Mouse (Mus musculus) myocyte (in vitro differentiated cells): Measurements from ENCODE around the gene Wdr61. TPM values are rescaled to one million over a fixed set of nuclear protein-coding genes. Genes with fewer than 3 reads are reported as not detected.

Experiments used
- H3K27me3 ChIP-seq: one replicate; pipeline ENCODE4 v1.6.1; 2011; ENCODE audit not compliant: control insufficient read depth, insufficient read depth, insufficient read length
- H3K36me3 ChIP-seq: one replicate; pipeline ENCODE4 v1.6.1; 2011; ENCODE audit not compliant: control insufficient read depth, insufficient read depth
- H3K4me2 ChIP-seq: one replicate; pipeline ENCODE4 v1.6.1; 2011; ENCODE audit warnings: low read depth, control low read depth
- H3K4me3 ChIP-seq: one replicate; pipeline ENCODE4 v1.5.1; 2011; ENCODE audit warnings: mild to moderate bottlenecking, control low read depth, moderate library complexity
- H3K79me2 ChIP-seq: one replicate; pipeline ENCODE4 v1.6.1; 2011; ENCODE audit not compliant: control insufficient read depth, insufficient read depth
- H3ac ChIP-seq: one replicate; pipeline ENCODE4 v1.6.1; 2011; ENCODE audit not compliant: control insufficient read depth, insufficient read length
- CEBPB ChIP-seq: IDR thresholded peaks from 2 replicates; pipeline ENCODE4 v1.6.1; 2011; ENCODE audit warnings: mild to moderate bottlenecking, moderate library complexity; ENCODE audit not compliant: poor library complexity, insufficient read depth, severe bottlenecking
- E2F4 ChIP-seq: IDR thresholded peaks from one replicate; pipeline ENCODE4 v1.6.1; 2011; ENCODE audit warnings: mild to moderate bottlenecking, control low read depth, moderate library complexity; ENCODE audit not compliant: insufficient read depth
- MAX ChIP-seq: IDR thresholded peaks from one replicate; pipeline ENCODE4 v1.6.1; 2011; ENCODE audit warnings: low read depth, mild to moderate bottlenecking, control low read depth
- MYOD1 ChIP-seq, 3 experiments: IDR thresholded peaks; one replicate each; pipeline ENCODE4 v1.6.1; 2011; ENCODE audit warnings: control low read depth in 2 of 3, low read depth in 2 of 3, mild to moderate bottlenecking in 2 of 3, moderate library complexity in 1 of 3; ENCODE audit not compliant: insufficient read length in 2 of 3, control insufficient read depth in 1 of 3
- MYOG ChIP-seq, 3 experiments: IDR thresholded peaks; one replicate each; pipeline ENCODE4 v1.6.1; 2011; ENCODE audit warnings: control low read depth in 2 of 3, low read depth in 2 of 3, mild to moderate bottlenecking in 2 of 3; ENCODE audit not compliant: insufficient read length in 2 of 3, control insufficient read depth in 1 of 3, insufficient read depth in 1 of 3
- POLR2A ChIP-seq: IDR thresholded peaks from one replicate; pipeline ENCODE4 v1.6.1; 2011; ENCODE audit warnings: low read depth, mild to moderate bottlenecking, control low read depth, moderate library complexity; ENCODE audit not compliant: insufficient read length
- POLR2AphosphoS2 ChIP-seq: IDR thresholded peaks from one replicate; pipeline ENCODE4 v1.6.1; 2011; ENCODE audit warnings: low read depth, control low read depth; ENCODE audit not compliant: insufficient read length
- REST ChIP-seq: IDR thresholded peaks from one replicate; pipeline ENCODE4 v1.6.1; 2011; ENCODE audit warnings: mild to moderate bottlenecking, control low read depth, moderate library complexity; ENCODE audit not compliant: insufficient read depth, insufficient read length
- SRF ChIP-seq: IDR thresholded peaks from one replicate; pipeline ENCODE4 v1.6.1; 2011; ENCODE audit warnings: low read depth; ENCODE audit not compliant: control insufficient read depth, insufficient read length
- TCF12 ChIP-seq: IDR thresholded peaks from one replicate; pipeline ENCODE4 v1.6.1; 2011; ENCODE audit warnings: mild to moderate bottlenecking, control low read depth; ENCODE audit not compliant: poor library complexity, insufficient read depth, severe bottlenecking
- TCF3 ChIP-seq: IDR thresholded peaks from one replicate; pipeline ENCODE4 v1.6.1; 2011; ENCODE audit warnings: low read depth, control low read depth; ENCODE audit not compliant: insufficient read length
- USF1 ChIP-seq: IDR thresholded peaks from one replicate; pipeline ENCODE4 v1.6.1; 2011; ENCODE audit warnings: low read depth, mild to moderate bottlenecking, control low read depth, moderate library complexity
- polyA plus RNA-seq: library from polyadenylated mRNA; unstranded; fragments of >200 nt; fragmentation: generic; extraction: Trizol; gene quantifications from one replicate; pipeline ENCODE4 v1.2.1, GENCODE M21; 2012; ENCODE audit warnings: missing spikeins

Gene Wdr61
- polyA plus RNA-seq, 1 experiment, result 41.7 TPM

- H3K36me3 ChIP-seq, result no peaks in the 10 kb centered on the region
- H3K79me2 ChIP-seq, result no peaks in the 10 kb centered on the region
- H3ac ChIP-seq, result no peak overlapping the region
- H3K4me3 ChIP-seq, result no peak overlapping the region
- TF ChIP-seq REST (no peak), POLR2A (no peak), TCF12 (no peak), POLR2AphosphoS2 (no peak), TCF3 (no peak), MYOG (IDR thresholded peaks at IDR 0.05; ENCODE audit: control insufficient read depth in 1 of 3, insufficient read depth in 1 of 3, insufficient read length in 2 of 3, low read depth in 2 of 3) (no peak), USF1 (no peak), MAX (no peak), CEBPB (no peak), SRF (no peak), MYOD1 (IDR thresholded peaks at IDR 0.05; ENCODE audit: control insufficient read depth in 1 of 3, insufficient read length in 2 of 3, low read depth in 2 of 3) (no peak), E2F4 (no peak)
- no peak overlapping the region for H3K4me2 ChIP-seq
- H3K27me3 ChIP-seq, result peaks cover 47% of the 10 kb centered on the region
Measured at GRCm38 (mm10) chr9:54759592-54759991, 25.3 kb upstream of the Wdr61 start.

GRCm38 (mm10) chr9:54752944-54753295 lies 18.6 kb upstream of the Wdr61 start:
- Histone ChIP-seq H3K4me2 (no peak overlapping the region), H3K4me3 (no peak overlapping the region), H3K36me3 (no peaks in the 10 kb centered on the region), H3K79me2 (no peaks in the 10 kb centered on the region), H3K27me3 (peaks cover 10% of the 10 kb centered on the region), H3ac (no peak overlapping the region)
- no peak for TF ChIP-seq TCF3
- no peak for TF ChIP-seq POLR2A
- TF ChIP-seq USF1, result no peak
- no peak for TF ChIP-seq MAX
- no peak for TF ChIP-seq MYOG (IDR thresholded peaks at IDR 0.05; ENCODE audit: control insufficient read depth in 1 of 3, insufficient read depth in 1 of 3, insufficient read length in 2 of 3, low read depth in 2 of 3)
- TF ChIP-seq CEBPB, result no peak
- no peak for TF ChIP-seq SRF
- no peak for TF ChIP-seq POLR2AphosphoS2

GRCm38 (mm10) chr9:54752201-54752943 lies 18.1 kb upstream of the Wdr61 start:
- TF ChIP-seq SRF (no peak), POLR2AphosphoS2 (no peak), MYOG (IDR thresholded peaks at IDR 0.05; ENCODE audit: control insufficient read depth in 1 of 3, insufficient read depth in 1 of 3, insufficient read length in 2 of 3, low read depth in 2 of 3) (no peak), POLR2A (no peak), E2F4 (no peak), MAX (no peak), USF1 (no peak), TCF12 (no peak), REST (no peak), MYOD1 (IDR thresholded peaks at IDR 0.05; ENCODE audit: control insufficient read depth in 1 of 3, insufficient read length in 2 of 3, low read depth in 2 of 3) (no peak), CEBPB (no peak), TCF3 (no peak)
- H3ac ChIP-seq, result no peak overlapping the region
- H3K4me3 ChIP-seq, result no peak overlapping the region
- peaks cover 10% of the 10 kb centered on the region for H3K27me3 ChIP-seq
- H3K4me2 ChIP-seq, result no peak overlapping the region
- H3K79me2 ChIP-seq, result no peaks in the 10 kb centered on the region
- no peaks in the 10 kb centered on the region for H3K36me3 ChIP-seq

GRCm38 (mm10) chr9:54751684-54752083 lies 17.4 kb upstream of the Wdr61 start:
- Histone ChIP-seq H3K79me2 (no peaks in the 10 kb centered on the region), H3K4me3 (no peak overlapping the region), H3K36me3 (no peaks in the 10 kb centered on the region), H3K27me3 (peaks cover 10% of the 10 kb centered on the region), H3K4me2 (no peak overlapping the region), H3ac (no peak overlapping the region)
- TF ChIP-seq TCF12 (no peak), POLR2A (no peak), REST (no peak)

- H3ac ChIP-seq, result no peak overlapping the region
- TF ChIP-seq SRF (no peak), CEBPB (no peak), POLR2A (no peak), MYOD1 (IDR thresholded peaks at IDR 0.05; ENCODE audit: control insufficient read depth in 1 of 3, insufficient read length in 2 of 3, low read depth in 2 of 3) (no peak), MAX (no peak), TCF12 (no peak), REST (no peak), POLR2AphosphoS2 (no peak)
- peaks cover 10% of the 10 kb centered on the region for H3K27me3 ChIP-seq
- H3K36me3 ChIP-seq, result no peaks in the 10 kb centered on the region
- no peak overlapping the region for H3K4me2 ChIP-seq
- H3K4me3 ChIP-seq, result no peak overlapping the region
- no peaks in the 10 kb centered on the region for H3K79me2 ChIP-seq
Measured at GRCm38 (mm10) chr9:54750215-54750981, 16.1 kb upstream of the Wdr61 start.
